Mouse (Mus musculus) erythroblast, embryonic 14.5 days (primary cell): ENCODE data around the gene Npnt.

Experiments
- GATA1 ChIP-seq: IDR thresholded peaks from 2 replicates; pipeline ENCODE4 v1.6.1; 2012; ENCODE audit warnings: low read length, inconsistent platforms, mixed read lengths
- TAL1 ChIP-seq: IDR thresholded peaks from 3 replicates; pipeline ENCODE4 v1.6.1; 2012; ENCODE audit warnings: low read length, inconsistent platforms, mixed read lengths

DNA sequence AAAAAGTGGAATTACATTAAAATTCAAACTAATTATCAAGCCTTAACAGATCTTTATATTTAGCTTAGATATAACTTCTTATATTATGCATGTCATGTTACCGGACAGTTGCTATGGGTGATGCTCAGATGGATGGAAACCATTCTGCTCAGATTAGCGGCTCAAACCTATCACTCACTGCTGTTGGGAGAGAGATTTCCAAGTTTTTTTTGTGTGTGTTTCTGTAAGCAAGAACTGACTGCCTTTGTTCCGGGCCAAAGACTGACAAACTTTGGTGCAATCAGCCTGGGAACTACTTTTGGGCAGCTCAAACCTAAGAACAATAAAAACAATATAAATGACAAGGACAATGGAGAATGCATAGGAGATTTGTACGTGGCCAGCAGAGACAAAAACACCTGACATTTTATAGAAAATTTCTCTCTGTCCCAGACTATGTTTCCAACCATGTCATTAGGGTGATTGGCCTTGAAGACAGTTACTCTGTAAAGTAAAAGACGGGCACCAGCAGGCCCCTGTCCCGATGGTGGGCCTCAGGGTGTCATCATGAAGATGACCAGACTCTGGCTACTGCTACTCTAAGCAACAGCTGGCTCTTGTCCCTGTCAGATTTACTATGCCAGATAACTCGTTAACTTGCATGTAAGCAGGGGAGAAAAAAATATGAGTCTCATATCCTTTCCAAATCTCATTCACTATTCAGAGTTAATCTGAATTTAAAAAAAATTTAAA lies 45.2 kb upstream of the Npnt start:
- TF ChIP-seq GATA1: no peak
- TF ChIP-seq TAL1: no peak
